Mouse (Mus musculus): Measurements from ENCODE around the gene Gm28230. TPM values are rescaled to one million over a fixed set of nuclear protein-coding genes. Genes with fewer than 3 reads are reported as not detected.

The Gm28230 gene
- total RNA-seq, 1 experiment: 0.22 TPM

GRCm38 (mm10) chr2:74702820-74703219 is 23.7 kb upstream of the Gm28230 start:
- DNase-seq (ENCODE audit: low read depth, low spot score): no peak
- no peak for TF ChIP-seq ZC3H11A (IDR thresholded peaks at IDR 0.05; ENCODE audit: borderline replicate concordance, low read depth, low read length)
- TF ChIP-seq MAFK (IDR thresholded peaks at IDR 0.05; ENCODE audit: insufficient read depth, low read depth, low read length): no peak
- no peak for TF ChIP-seq CHD2 (IDR thresholded peaks at IDR 0.05; ENCODE audit: low read depth, low read length)
- no peak for TF ChIP-seq ZNF384 (IDR thresholded peaks at IDR 0.05; ENCODE audit: low read depth, low read length)
- no peak for TF ChIP-seq HCFC1 (IDR thresholded peaks at IDR 0.05; ENCODE audit: borderline replicate concordance, insufficient read depth, low read length)
- no peak overlapping the region for H3K27ac ChIP-seq (ENCODE audit: insufficient read depth, low read depth, low read length, poor library complexity, severe bottlenecking)
- in situ Hi-C loops (cut with MboI; ENCODE audit: low sequenced_read_pairs in 2 of 2, unreplicated experiment in 2 of 2): loop anchor here (5.0 to 25.0 kb wide), 3 partner anchors 439 to 884 kb away; no protein-coding TSS in a partner anchor
- no peaks in the 10 kb centered on the region for H3K9me3 ChIP-seq (ENCODE audit: control insufficient read depth, insufficient read depth, low read depth, low read length)
- peaks cover 0 to 7% of the 10 kb centered on the region in 2 experiments; a peak in 1 of 4 replicates for H3K4me1 ChIP-seq (ENCODE audit: control insufficient read depth in 2 of 2, insufficient read depth in 2 of 2, low read length in 2 of 2, poor library complexity in 1 of 2)
- no peaks in the 10 kb centered on the region for H3K36me3 ChIP-seq (ENCODE audit: control insufficient read depth, insufficient read depth, low read length, poor library complexity, severe bottlenecking)
- H3K4me3 ChIP-seq (ENCODE audit: insufficient read depth in 1 of 2, low read depth in 1 of 2, low read length in 2 of 2, poor library complexity in 1 of 2, severe bottlenecking in 1 of 2): no peak overlapping the region
- H3K9ac ChIP-seq (ENCODE audit: insufficient read depth, low read depth, low read length, poor library complexity, severe bottlenecking): no peak overlapping the region

- TF ChIP-seq HCFC1 (IDR thresholded peaks at IDR 0.05; ENCODE audit: borderline replicate concordance, insufficient read depth, low read length): no peak
- no peak for TF ChIP-seq ZC3H11A (IDR thresholded peaks at IDR 0.05; ENCODE audit: borderline replicate concordance, low read depth, low read length)
- no peak for TF ChIP-seq ZNF384 (IDR thresholded peaks at IDR 0.05; ENCODE audit: low read depth, low read length)
- no peak for TF ChIP-seq MAFK (IDR thresholded peaks at IDR 0.05; ENCODE audit: insufficient read depth, low read depth, low read length)
- no peak for TF ChIP-seq CHD2 (IDR thresholded peaks at IDR 0.05; ENCODE audit: low read depth, low read length)
- DNase-seq (ENCODE audit: low read depth, low spot score): no peak
- H3K9ac ChIP-seq (ENCODE audit: insufficient read depth, low read depth, low read length, poor library complexity, severe bottlenecking): no peak overlapping the region
- H3K27ac ChIP-seq (ENCODE audit: insufficient read depth, low read depth, low read length, poor library complexity, severe bottlenecking): no peak overlapping the region
- H3K4me3 ChIP-seq (ENCODE audit: insufficient read depth in 1 of 2, low read depth in 1 of 2, low read length in 2 of 2, poor library complexity in 1 of 2, severe bottlenecking in 1 of 2): no peak overlapping the region
- in situ Hi-C loops (cut with MboI; ENCODE audit: low sequenced_read_pairs in 2 of 2, unreplicated experiment in 2 of 2): loop anchor here (5.0 to 25.0 kb wide), 3 partner anchors 439 to 884 kb away; no protein-coding TSS in a partner anchor
- no peaks in the 10 kb centered on the region for H3K36me3 ChIP-seq (ENCODE audit: control insufficient read depth, insufficient read depth, low read length, poor library complexity, severe bottlenecking)
- no peaks in the 10 kb centered on the region for H3K9me3 ChIP-seq (ENCODE audit: control insufficient read depth, insufficient read depth, low read depth, low read length)
- H3K4me1 ChIP-seq (ENCODE audit: control insufficient read depth in 2 of 2, insufficient read depth in 2 of 2, low read length in 2 of 2, poor library complexity in 1 of 2): peaks cover 0 to 7% of the 10 kb centered on the region in 2 experiments; a peak in 1 of 4 replicates
These were observed 23.2 kb upstream of the Gm28230 start for GRCm38 (mm10) chr2:74703317-74703716.

- no peak for DNase-seq (ENCODE audit: low read depth, low spot score)
- H3K4me1 ChIP-seq (ENCODE audit: control insufficient read depth in 2 of 2, insufficient read depth in 2 of 2, low read length in 2 of 2, poor library complexity in 1 of 2): peaks cover 0 to 7% of the 10 kb centered on the region in 2 experiments; a peak in 1 of 4 replicates
- TF ChIP-seq MAFK (IDR thresholded peaks at IDR 0.05; ENCODE audit: insufficient read depth, low read depth, low read length): no peak
- TF ChIP-seq CHD2 (IDR thresholded peaks at IDR 0.05; ENCODE audit: low read depth, low read length): no peak
- no peak for TF ChIP-seq HCFC1 (IDR thresholded peaks at IDR 0.05; ENCODE audit: borderline replicate concordance, insufficient read depth, low read length)
- no peak for TF ChIP-seq ZNF384 (IDR thresholded peaks at IDR 0.05; ENCODE audit: low read depth, low read length)
- no peak for TF ChIP-seq ZC3H11A (IDR thresholded peaks at IDR 0.05; ENCODE audit: borderline replicate concordance, low read depth, low read length)
- no peak overlapping the region for H3K27ac ChIP-seq (ENCODE audit: insufficient read depth, low read depth, low read length, poor library complexity, severe bottlenecking)
- no peak overlapping the region; a peak in 1 of 4 replicates for H3K4me3 ChIP-seq (ENCODE audit: insufficient read depth in 1 of 2, low read depth in 1 of 2, low read length in 2 of 2, poor library complexity in 1 of 2, severe bottlenecking in 1 of 2)
- H3K9me3 ChIP-seq (ENCODE audit: control insufficient read depth, insufficient read depth, low read depth, low read length): no peaks in the 10 kb centered on the region
- no peak overlapping the region for H3K9ac ChIP-seq (ENCODE audit: insufficient read depth, low read depth, low read length, poor library complexity, severe bottlenecking)
- H3K36me3 ChIP-seq (ENCODE audit: control insufficient read depth, insufficient read depth, low read length, poor library complexity, severe bottlenecking): no peaks in the 10 kb centered on the region
- in situ Hi-C loops (cut with MboI; ENCODE audit: low sequenced_read_pairs in 2 of 2, unreplicated experiment in 2 of 2): loop anchor here (5.0 to 25.0 kb wide), 3 partner anchors 438 to 883 kb away; no protein-coding TSS in a partner anchor
These were observed 22.7 kb upstream of the Gm28230 start for GRCm38 (mm10) chr2:74703720-74704392.

DNA sequence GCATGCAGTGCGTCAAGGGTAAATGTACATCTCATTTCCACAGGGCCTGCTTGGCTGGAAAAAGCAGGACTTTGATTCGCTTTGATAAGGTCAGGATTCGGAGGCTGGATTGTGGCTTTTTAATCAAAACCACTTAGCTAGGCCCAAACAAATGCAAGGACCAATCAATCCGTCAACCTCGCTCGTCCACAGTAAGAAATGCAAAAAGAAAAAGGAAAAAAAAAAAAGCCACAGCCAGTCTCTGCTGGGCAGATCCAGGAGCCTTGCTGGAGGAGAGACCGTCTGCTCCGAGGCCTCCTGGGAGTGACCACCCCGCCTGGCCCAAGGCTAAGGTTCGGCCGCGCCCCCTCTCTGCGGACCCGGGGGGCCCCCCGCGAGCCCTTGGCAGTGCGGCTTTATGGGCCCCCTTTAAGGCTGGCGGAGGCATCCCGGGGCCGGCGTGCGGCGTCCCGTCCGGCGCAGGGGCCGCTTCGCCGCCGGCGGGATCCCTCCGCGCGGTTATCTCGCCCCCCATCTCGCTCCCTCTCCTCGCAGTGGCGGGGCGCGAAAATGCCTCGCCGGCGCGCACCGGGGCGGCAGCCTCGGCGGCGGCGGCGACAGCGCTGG is 22.0 kb upstream of the Gm28230 start, which contains the start of gene Hoxd8:
Gene Hoxd8 (plus strand): TSS at position 223 of the 606 bp plus-strand sequence.
- H3K36me3 ChIP-seq (ENCODE audit: control insufficient read depth, insufficient read depth, low read length, poor library complexity, severe bottlenecking): no peaks in the 10 kb centered on the region
- H3K9me3 ChIP-seq (ENCODE audit: control insufficient read depth, insufficient read depth, low read depth, low read length): no peaks in the 10 kb centered on the region
- H3K27ac ChIP-seq (ENCODE audit: insufficient read depth, low read depth, low read length, poor library complexity, severe bottlenecking): no peak within 1 kb of the TSS
- in situ Hi-C loops (cut with MboI; ENCODE audit: low sequenced_read_pairs in 2 of 2, unreplicated experiment in 2 of 2): loop anchor here (5.0 to 25.0 kb wide), 3 partner anchors 438 to 883 kb away; no protein-coding TSS in a partner anchor
- H3K4me3 ChIP-seq (ENCODE audit: insufficient read depth in 1 of 2, low read depth in 1 of 2, low read length in 2 of 2, poor library complexity in 1 of 2, severe bottlenecking in 1 of 2): peak within 1 kb of the TSS; percentile 42 to 79; a peak in 3 of 4 replicates
- peak within 1 kb of the TSS; percentile 67 for H3K9ac ChIP-seq (ENCODE audit: insufficient read depth, low read depth, low read length, poor library complexity, severe bottlenecking)
- no peak for DNase-seq (ENCODE audit: low read depth, low spot score)
- peak; percentile 54 for TF ChIP-seq ZNF384 (IDR thresholded peaks at IDR 0.05; ENCODE audit: low read depth, low read length)
- TF ChIP-seq CHD2 (IDR thresholded peaks at IDR 0.05; ENCODE audit: low read depth, low read length): no peak
- no peak for TF ChIP-seq HCFC1 (IDR thresholded peaks at IDR 0.05; ENCODE audit: borderline replicate concordance, insufficient read depth, low read length)
- TF ChIP-seq MAFK (IDR thresholded peaks at IDR 0.05; ENCODE audit: insufficient read depth, low read depth, low read length): no peak
- no peak for TF ChIP-seq ZC3H11A (IDR thresholded peaks at IDR 0.05; ENCODE audit: borderline replicate concordance, low read depth, low read length)
- H3K4me1 ChIP-seq (ENCODE audit: control insufficient read depth in 2 of 2, insufficient read depth in 2 of 2, low read length in 2 of 2, poor library complexity in 1 of 2): peaks cover 0 to 5% of the 10 kb centered on the region in 2 experiments; a peak in 1 of 4 replicates

All from ES-E14 (cell line).